Mouse (Mus musculus) MEL (cell line): ENCODE measurements at regions not wholly inside any gene's neighbourhood (a gene's known extent, or its start where the extent isn't known, plus 50 kb on each side); places are given as distances from the start of the nearest gene placed in this dataset.

Source experiments
- DNase-seq: peaks from one replicate; pipeline ENCODE4 v3.0.0; 2011; ENCODE audit warnings: low read depth, low spot score
- H3K27ac ChIP-seq: 2 replicates; pipeline ENCODE4 v1.5.1; 2012; ENCODE audit warnings: low read depth, mild to moderate bottlenecking, control low read depth, low read length, moderate library complexity; ENCODE audit not compliant: control insufficient read depth
- H3K27me3 ChIP-seq, 2 experiments: fragments of 150-350 bp in 1 of 2; sonication (generic) in 1 of 2; 2 replicates each; pipeline ENCODE4 v1.6.1; 2012; ENCODE audit warnings: low read length in 2 of 2, mild to moderate bottlenecking in 2 of 2, improper control_type of control experiment in 1 of 2, moderate library complexity in 1 of 2; ENCODE audit not compliant: insufficient read depth in 2 of 2, control insufficient read depth in 1 of 2
- H3K36me3 ChIP-seq, 2 experiments: 2 replicates each; pipeline ENCODE4 v1.6.1; 2012 to 2014; ENCODE audit warnings: low read length in 2 of 2, improper control_type of control experiment in 1 of 2, inconsistent platforms in 1 of 2, mild to moderate bottlenecking in 1 of 2; ENCODE audit not compliant: insufficient read depth in 2 of 2, control insufficient read depth in 1 of 2
- H3K4me1 ChIP-seq, 2 experiments: fragments of 150-350 bp in 1 of 2; sonication (generic) in 1 of 2; 2 replicates each; pipeline ENCODE4 v1.6.1; 2012; ENCODE audit warnings: low read length in 2 of 2, improper control_type of control experiment in 1 of 2, mild to moderate bottlenecking in 1 of 2; ENCODE audit not compliant: insufficient read depth in 2 of 2, control insufficient read depth in 1 of 2
- H3K4me3 ChIP-seq, 2 experiments: fragments of 150-350 bp in 1 of 2; sonication (generic) in 1 of 2; 2 replicates each; pipeline ENCODE4 v1.5.1; 2012; ENCODE audit warnings: low read depth in 2 of 2, low read length in 2 of 2, mild to moderate bottlenecking in 2 of 2, moderate library complexity in 2 of 2, control low read depth in 1 of 2, improper control_type of control experiment in 1 of 2; ENCODE audit not compliant: control insufficient read depth in 1 of 2, insufficient read depth in 1 of 2
- H3K79me2 ChIP-seq: 2 replicates; pipeline ENCODE4 v1.6.1; 2012; ENCODE audit warnings: mild to moderate bottlenecking, low read length, moderate library complexity; ENCODE audit not compliant: control insufficient read depth, poor library complexity, insufficient read depth
- H3K9ac ChIP-seq: 2 replicates; pipeline ENCODE4 v1.6.1; 2012; ENCODE audit warnings: low read depth, mild to moderate bottlenecking, control low read depth, low read length, moderate library complexity; ENCODE audit not compliant: control insufficient read depth, poor library complexity, severe bottlenecking
- H3K9me3 ChIP-seq: fragments of 150-350 bp; sonication (generic); replicated peaks from 2 replicates; pipeline ENCODE4 v1.6.1; 2012; ENCODE audit warnings: mild to moderate bottlenecking, low read length, improper control_type of control experiment, moderate library complexity; ENCODE audit not compliant: insufficient read depth
- CHD1 ChIP-seq: IDR thresholded peaks from 2 replicates; pipeline ENCODE4 v1.6.1; 2012; ENCODE audit warnings: low read depth, mild to moderate bottlenecking, inconsistent platforms, low read length, improper control_type of control experiment
- HCFC1 ChIP-seq: IDR thresholded peaks from 2 replicates; pipeline ENCODE4 v1.6.1; 2012; ENCODE audit warnings: low read depth, mild to moderate bottlenecking, inconsistent platforms, low read length, improper control_type of control experiment, moderate library complexity
- KAT2A ChIP-seq: conservative IDR thresholded peaks from 2 replicates; pipeline ENCODE4 v1.6.1; 2012; ENCODE audit warnings: low read depth, low read length, improper control_type of control experiment, inconsistent platforms
- MAFK ChIP-seq: IDR thresholded peaks from 2 replicates; pipeline ENCODE4 v1.6.1; 2011; ENCODE audit warnings: low read depth, mild to moderate bottlenecking, low read length, improper control_type of control experiment, borderline replicate concordance
- MAZ ChIP-seq: IDR thresholded peaks from 2 replicates; pipeline ENCODE4 v1.6.1; 2012; ENCODE audit warnings: low read depth, mild to moderate bottlenecking, inconsistent platforms, low read length, improper control_type of control experiment
- MXI1 ChIP-seq: IDR thresholded peaks from 2 replicates; pipeline ENCODE4 v1.6.1; 2011; ENCODE audit warnings: mild to moderate bottlenecking, low read depth, low read length, improper control_type of control experiment
- MYB ChIP-seq: IDR thresholded peaks from 2 replicates; pipeline ENCODE4 v1.6.1; 2011; ENCODE audit warnings: mild to moderate bottlenecking, low read depth, low read length, improper control_type of control experiment
- MYC ChIP-seq: IDR thresholded peaks from 2 replicates; pipeline ENCODE4 v1.6.1; 2011; ENCODE audit warnings: low read depth, mild to moderate bottlenecking, low read length, improper control_type of control experiment, moderate library complexity
- NELFE ChIP-seq: IDR thresholded peaks from 2 replicates; pipeline ENCODE4 v1.6.1; 2011; ENCODE audit warnings: low read depth, low read length, improper control_type of control experiment
- NRF1 ChIP-seq: IDR thresholded peaks from 2 replicates; pipeline ENCODE4 v1.6.1; 2014; ENCODE audit warnings: low read depth, mild to moderate bottlenecking, inconsistent platforms, low read length, improper control_type of control experiment, moderate library complexity; ENCODE audit not compliant: poor library complexity, insufficient read depth, severe bottlenecking
- POLR2A ChIP-seq, 2 experiments: IDR thresholded peaks; 2 replicates each; pipeline ENCODE4 v1.6.1; 2011 to 2012; ENCODE audit warnings: low read length in 2 of 2, mild to moderate bottlenecking in 2 of 2, control low read depth in 1 of 2, improper control_type of control experiment in 1 of 2, low read depth in 1 of 2, moderate library complexity in 1 of 2; ENCODE audit not compliant: control insufficient read depth in 1 of 2, insufficient read depth in 1 of 2, poor library complexity in 1 of 2
- POLR2AphosphoS2 ChIP-seq: IDR thresholded peaks from 2 replicates; pipeline ENCODE4 v1.6.1; 2011; ENCODE audit warnings: low read length, improper control_type of control experiment
- RCOR1 ChIP-seq: IDR thresholded peaks from 2 replicates; pipeline ENCODE4 v1.6.1; 2012; ENCODE audit warnings: low read depth, mild to moderate bottlenecking, inconsistent platforms, low read length, improper control_type of control experiment
- SIN3A ChIP-seq: IDR thresholded peaks from 2 replicates; pipeline ENCODE4 v1.6.1; 2012; ENCODE audit warnings: low read length, improper control_type of control experiment, inconsistent platforms
- TAL1 ChIP-seq: IDR thresholded peaks from 2 replicates; pipeline ENCODE4 v1.6.1; 2012; ENCODE audit warnings: mild to moderate bottlenecking, inconsistent platforms, low read length, moderate library complexity, mixed read lengths
- TCF12 ChIP-seq: IDR thresholded peaks from 2 replicates; pipeline ENCODE4 v1.6.1; 2014; ENCODE audit warnings: low read depth, mild to moderate bottlenecking, inconsistent platforms, low read length, improper control_type of control experiment, moderate library complexity
- UBTF ChIP-seq: IDR thresholded peaks from 2 replicates; pipeline ENCODE4 v1.6.1; 2012; ENCODE audit warnings: low read depth, mild to moderate bottlenecking, inconsistent platforms, low read length, improper control_type of control experiment, moderate library complexity, borderline replicate concordance; ENCODE audit not compliant: insufficient read depth
- USF2 ChIP-seq, 2 experiments: IDR thresholded peaks; 2 replicates each; pipeline ENCODE4 v1.6.1; 2011 to 2012; ENCODE audit warnings: improper control_type of control experiment in 2 of 2, low read length in 2 of 2, borderline replicate concordance in 1 of 2, inconsistent platforms in 1 of 2, low read depth in 1 of 2, mild to moderate bottlenecking in 1 of 2; ENCODE audit not compliant: insufficient read depth in 1 of 2
- ZC3H11A ChIP-seq: IDR thresholded peaks from 2 replicates; pipeline ENCODE4 v1.6.1; 2012; ENCODE audit warnings: low read depth, mild to moderate bottlenecking, inconsistent platforms, low read length, improper control_type of control experiment
- ZKSCAN1 ChIP-seq: IDR thresholded peaks from 2 replicates; pipeline ENCODE4 v1.6.1; 2012; ENCODE audit warnings: low read depth, mild to moderate bottlenecking, inconsistent platforms, low read length, improper control_type of control experiment, moderate library complexity
- ZNF384 ChIP-seq: IDR thresholded peaks from 2 replicates; pipeline ENCODE4 v1.6.1; 2012; ENCODE audit warnings: low read depth, mild to moderate bottlenecking, inconsistent platforms, low read length, improper control_type of control experiment

- DNase-seq = no peak
- TF ChIP-seq MYB = no peak
- H3K9me3 ChIP-seq = no peaks in the 10 kb centered on the region
- H3K4me3 ChIP-seq = no peak overlapping the region
- H3K27ac ChIP-seq = no peak overlapping the region
- H3K27me3 ChIP-seq = peaks cover 0 to 2% of the 10 kb centered on the region in 2 experiments; a peak in 1 of 4 replicates
- no peaks in the 10 kb centered on the region for H3K36me3 ChIP-seq
- H3K79me2 ChIP-seq = no peaks in the 10 kb centered on the region
- H3K4me1 ChIP-seq = no peaks in the 10 kb centered on the region
- H3K9ac ChIP-seq = no peak overlapping the region
These were observed 132.3 kb upstream of the Supt20 start for GRCm38 (mm10) chr3:54560056-54560922.

GRCm38 (mm10) chr3:54567329-54567728, 125.3 kb upstream of the Supt20 start:
- Histone ChIP-seq H3K9me3 (no peaks in the 10 kb centered on the region; the same call in 1 of the 2 replicates), H3K27me3 (no peaks in the 10 kb centered on the region), H3K4me3 (no peak overlapping the region), H3K9ac (no peak overlapping the region), H3K27ac (no peak overlapping the region), H3K4me1 (no peaks in the 10 kb centered on the region), H3K79me2 (no peaks in the 10 kb centered on the region)
- DNase-seq = no peak
- TF ChIP-seq KAT2A (no peak), ZKSCAN1 (no peak), MXI1 (no peak), HCFC1 (no peak), MYC (no peak), NELFE (no peak)
- TF ChIP-seq, all 39 proteins: peak for 0
- H3K36me3 ChIP-seq = no peaks in the 10 kb centered on the region

- DNase-seq = no peak
- no peak overlapping the region for H3K9ac ChIP-seq
- H3K4me1 ChIP-seq = no peaks in the 10 kb centered on the region
- no peaks in the 10 kb centered on the region for H3K36me3 ChIP-seq
- H3K79me2 ChIP-seq = no peaks in the 10 kb centered on the region
- no peaks in the 10 kb centered on the region; the same call in 1 of the 2 replicates for H3K9me3 ChIP-seq
- no peak overlapping the region for H3K27ac ChIP-seq
- no peaks in the 10 kb centered on the region for H3K27me3 ChIP-seq
- no peak overlapping the region for H3K4me3 ChIP-seq
- TF ChIP-seq ZC3H11A (no peak), MAZ (no peak), CHD1 (no peak), NELFE (no peak), MAFK (no peak), ZNF384 (no peak), NRF1 (no peak), TAL1 (no peak), KAT2A (no peak), UBTF (no peak), POLR2AphosphoS2 (no peak), TCF12 (no peak), RCOR1 (no peak), USF2 (IDR thresholded peaks at IDR 0.05; ENCODE audit: borderline replicate concordance in 1 of 2, insufficient read depth in 1 of 2, low read depth in 1 of 2, low read length in 2 of 2) (no peak), SIN3A (no peak), POLR2A (IDR thresholded peaks at IDR 0.05; ENCODE audit: control insufficient read depth in 1 of 2, insufficient read depth in 1 of 2, low read depth in 1 of 2, low read length in 2 of 2, poor library complexity in 1 of 2) (no peak), MYB (no peak)
These were observed 124.5 kb upstream of the Supt20 start for GRCm38 (mm10) chr3:54568096-54568495.
